Mouse (Mus musculus) 3134 (cell line): ENCODE data around the gene Ninj1.

ENCODE experiments used
- DNase-seq: peaks from one replicate; pipeline ENCODE4 v3.0.0-alpha.2; 2011; ENCODE audit warnings: low spot score; ENCODE audit not compliant: insufficient read length; ENCODE audit errors: extremely low read depth

Ninj1 gene

GRCm38 (mm10) chr13:49187288-49188218 is at the start of gene Ninj1:
TSS of gene Ninj1 (plus strand) at chr13:49187485.
- peak; percentile 86 for DNase-seq

GRCm38 (mm10) chr13:49140567-49140966 is 46.7 kb upstream of the Ninj1 start:
- no peak for DNase-seq

DNA sequence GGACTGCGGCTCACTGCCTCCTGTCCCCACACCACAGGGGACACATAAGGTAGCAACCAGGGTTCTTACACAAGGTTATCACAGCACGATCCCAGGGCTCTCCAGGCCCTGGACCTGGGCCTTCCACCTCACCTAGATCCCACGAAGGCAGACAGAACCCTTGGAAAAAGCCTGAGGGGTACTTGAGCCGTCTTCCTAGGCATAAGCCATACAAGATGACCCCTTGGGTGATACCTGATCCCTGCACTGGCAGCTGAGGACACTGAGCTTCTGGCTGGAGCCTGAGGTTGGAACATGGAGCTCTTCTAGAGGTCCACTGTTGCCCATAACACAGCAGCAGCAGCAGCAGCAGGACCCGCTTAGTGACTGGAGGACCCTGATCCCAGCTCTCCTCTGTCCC is 44.9 kb upstream of the Ninj1 start:
- DNase-seq = no peak

DNA sequence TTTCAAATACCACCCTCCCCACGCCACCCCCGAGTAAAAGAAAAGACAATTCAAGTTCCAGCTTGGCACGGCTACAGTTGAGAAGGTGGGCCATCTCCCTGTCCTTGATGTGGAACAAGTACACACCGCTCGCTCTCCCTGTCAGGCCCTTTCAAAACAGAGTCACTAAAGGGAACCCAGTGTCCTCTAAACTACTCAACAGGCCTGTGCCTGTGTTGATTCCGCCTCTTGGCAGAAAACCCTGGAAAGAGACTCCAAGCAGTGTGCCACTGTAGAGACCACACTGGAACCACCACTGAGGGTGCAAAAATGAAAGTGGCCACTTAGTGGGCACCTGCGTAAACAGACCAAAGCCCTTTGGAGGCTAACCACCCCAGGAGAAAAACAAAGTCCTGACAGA is 44.0 kb upstream of the Ninj1 start:
- no peak for DNase-seq

DNA sequence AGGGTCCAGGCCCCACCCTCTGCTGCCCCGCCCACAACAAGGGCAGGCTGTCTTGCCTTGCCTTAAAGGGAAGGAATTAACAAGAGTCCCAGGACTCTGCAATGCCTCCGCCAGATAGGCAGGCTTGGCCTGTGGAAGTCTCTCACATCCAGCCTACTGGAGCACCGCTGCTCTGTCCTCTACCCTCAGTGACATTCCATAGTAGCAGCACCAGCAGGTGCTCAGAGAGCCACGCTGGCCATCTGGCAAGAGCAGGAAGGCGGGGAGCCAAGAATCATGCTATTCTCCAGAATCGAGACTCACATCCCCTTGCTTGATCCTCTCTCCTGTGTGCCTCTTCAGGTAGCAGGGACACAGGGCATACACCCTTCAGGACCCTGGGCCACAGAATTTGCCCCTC is 42.8 kb upstream of the Ninj1 start:
- no peak for DNase-seq

DNA sequence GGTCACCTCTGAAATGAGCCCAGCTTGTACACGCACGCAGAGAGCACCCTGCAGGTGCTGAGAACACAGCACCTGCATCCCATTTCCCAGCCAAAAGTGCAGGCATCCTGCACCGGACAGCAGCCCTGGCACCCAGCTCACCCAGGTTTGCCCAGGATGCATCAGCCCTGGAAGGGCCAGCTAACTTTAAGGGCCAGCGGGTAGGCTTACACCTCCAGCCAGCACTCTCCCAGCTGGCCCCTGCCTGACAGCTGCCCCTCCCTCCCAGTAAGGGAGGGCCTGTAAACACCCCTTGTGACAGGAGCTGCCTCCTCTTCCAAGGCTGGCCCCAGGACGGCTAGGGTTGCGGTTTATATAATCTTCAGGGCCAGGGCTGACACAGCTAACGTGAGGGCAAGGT is 41.9 kb upstream of the Ninj1 start:
- no peak for DNase-seq

DNA sequence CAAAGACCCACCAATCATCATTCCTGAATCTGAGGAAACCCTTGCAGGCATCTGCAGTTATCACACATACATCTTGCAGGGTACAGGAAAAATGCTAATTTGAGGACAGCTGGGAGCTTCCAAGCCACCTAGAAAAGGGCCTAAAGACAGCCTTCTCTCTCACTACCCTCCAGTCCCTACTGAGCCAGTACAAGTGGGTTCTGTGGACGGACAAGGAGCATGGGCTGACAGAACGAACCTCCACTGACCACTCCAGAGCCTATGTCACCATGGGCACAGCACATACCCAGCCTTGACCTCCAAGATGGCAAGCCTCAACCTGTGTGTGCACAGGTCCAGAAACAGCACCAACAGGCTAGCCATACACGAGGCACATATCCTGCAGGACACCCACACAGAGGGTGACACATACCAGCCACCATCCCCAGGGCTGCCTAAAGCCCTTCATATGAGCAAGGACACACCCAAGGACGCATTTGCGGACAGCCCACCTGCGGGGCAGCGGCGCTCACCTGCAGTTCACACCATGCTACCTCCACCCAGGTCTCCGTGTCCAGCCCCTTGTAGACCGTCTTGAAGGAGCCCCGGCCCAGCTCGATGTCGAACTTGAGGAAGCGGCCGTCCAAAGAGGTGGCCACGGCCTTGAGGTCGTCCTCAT is 41.1 kb upstream of the Ninj1 start:
- DNase-seq = no peak

- DNase-seq = no peak
Observed at GRCm38 (mm10) chr13:49146698-49147006, 40.6 kb upstream of the Ninj1 start.

GRCm38 (mm10) chr13:49147007-49147857 is 40.1 kb upstream of the Ninj1 start:
- no peak for DNase-seq

- no peak for DNase-seq
Observed at GRCm38 (mm10) chr13:49147858-49148226, 39.4 kb upstream of the Ninj1 start, which contains the start of gene Wnk2. TSS of gene Wnk2 (minus strand) at chr13:49148014.

DNA sequence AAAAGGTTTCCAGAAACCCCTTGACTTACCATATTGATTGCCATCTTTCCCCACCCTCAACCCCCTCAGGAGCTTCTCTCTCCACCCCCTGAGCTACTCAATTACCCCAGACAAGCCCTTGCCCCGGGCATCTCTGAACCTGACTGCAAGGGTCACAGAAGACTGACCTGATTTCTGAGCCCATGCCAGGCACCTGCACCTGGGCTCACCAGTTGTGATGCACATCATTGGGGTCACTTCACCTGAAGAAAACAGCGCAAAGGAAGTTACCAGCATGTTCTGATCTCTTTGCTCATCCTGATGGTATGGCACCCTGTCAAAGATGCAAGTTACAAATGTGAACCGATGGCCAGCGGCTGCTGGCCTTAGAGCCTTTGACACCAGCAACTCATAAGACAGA is 38.6 kb upstream of the Ninj1 start:
- DNase-seq = no peak

- DNase-seq = no peak
Observed at GRCm38 (mm10) chr13:49154028-49154427, 33.3 kb upstream of the Ninj1 start.

GRCm38 (mm10) chr13:49154621-49155020 is 32.7 kb upstream of the Ninj1 start:
- no peak for DNase-seq

DNA sequence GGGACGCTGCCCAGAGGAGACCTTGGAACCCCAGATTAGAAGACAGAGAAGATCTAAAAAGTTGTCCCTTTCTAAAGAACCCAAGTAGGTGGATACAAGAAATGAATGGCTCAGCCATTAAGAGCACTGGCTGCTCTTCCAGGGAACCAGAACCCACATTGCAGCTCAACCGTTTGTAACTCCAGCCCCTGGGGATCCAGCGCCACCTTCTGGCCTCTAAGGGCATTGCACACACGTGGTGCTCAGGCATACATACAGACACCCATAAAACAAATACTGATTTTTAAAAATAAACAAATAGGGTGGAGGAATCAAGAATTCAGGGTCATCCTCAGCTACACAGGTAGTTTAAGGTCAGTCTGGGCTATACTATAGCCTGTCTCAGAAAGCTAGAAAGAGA is 30.6 kb upstream of the Ninj1 start:
- DNase-seq = no peak

GRCm38 (mm10) chr13:49158040-49158713 is 29.1 kb upstream of the Ninj1 start:
- DNase-seq = no peak

GRCm38 (mm10) chr13:49161236-49161635 is 26.0 kb upstream of the Ninj1 start:
- no peak for DNase-seq

DNA sequence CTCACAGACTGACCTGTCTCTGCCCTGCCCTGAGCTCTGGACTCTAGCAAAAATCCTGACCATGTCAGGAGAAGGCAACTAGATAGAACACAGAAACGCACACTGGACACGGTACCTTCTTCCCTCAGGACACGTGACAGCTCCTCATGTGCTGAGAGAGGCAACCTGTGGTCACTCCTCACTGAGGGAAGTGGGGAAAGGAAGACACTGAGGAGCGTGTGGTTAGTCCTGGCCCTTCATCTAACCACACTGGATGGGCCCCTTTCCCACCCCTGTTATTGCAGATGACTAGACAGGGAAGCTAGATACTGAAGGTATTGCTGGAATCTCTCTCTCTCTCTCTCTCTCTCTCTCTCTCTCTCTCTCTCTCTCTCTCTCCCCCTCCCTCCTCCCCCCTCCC is 24.6 kb upstream of the Ninj1 start:
- DNase-seq = no peak

DNA sequence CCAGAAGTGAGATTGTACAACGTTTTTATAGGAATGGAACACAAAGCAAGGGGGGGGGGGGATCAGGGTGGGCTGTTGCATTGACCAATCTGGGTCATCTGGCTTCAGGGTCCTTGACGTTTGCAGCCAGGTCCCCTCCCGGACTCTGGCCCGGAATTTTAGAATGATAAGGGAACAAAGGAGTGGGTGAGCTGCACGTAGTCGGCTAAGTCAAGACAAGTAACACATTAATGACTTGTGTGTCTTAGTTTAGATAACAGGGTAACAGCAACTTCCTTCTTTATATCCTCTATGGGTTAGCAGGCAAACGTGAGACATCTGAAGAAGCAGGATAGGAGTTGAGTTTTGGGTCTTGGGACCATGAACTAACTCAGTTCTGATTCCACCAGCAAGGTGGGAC is 23.6 kb upstream of the Ninj1 start:
- DNase-seq = no peak

GRCm38 (mm10) chr13:49167081-49167480 is 20.2 kb upstream of the Ninj1 start:
- DNase-seq = no peak

GRCm38 (mm10) chr13:49169448-49170207 is 17.7 kb upstream of the Ninj1 start:
- peak; percentile 69 for DNase-seq
